Mouse (Mus musculus) liver, adult (tissue): ENCODE results near the gene Ly6g6c.

Experiments
- GATA4 ChIP-seq: IDR thresholded peaks from 2 replicates; pipeline ENCODE4 v1.6.1; 2014; ENCODE audit warnings: mild to moderate bottlenecking, low read length; ENCODE audit not compliant: insufficient replicate concordance

Gene Ly6g6c

GRCm38 (mm10) chr17:35105740-35106389 is 40.7 kb downstream of the Ly6g6c start:
- no peak for TF ChIP-seq GATA4

- no peak for TF ChIP-seq GATA4
These were observed 41.3 kb downstream of the Ly6g6c start for GRCm38 (mm10) chr17:35106522-35106921.

- TF ChIP-seq GATA4, result no peak
These were observed 42.9 kb downstream of the Ly6g6c start, which contains the start of gene Ly6g5c for GRCm38 (mm10) chr17:35108097-35108496. TSS of gene Ly6g5c (plus strand) at chr17:35108279.

GRCm38 (mm10) chr17:35111774-35112173 is 46.6 kb downstream of the Ly6g6c start:
- peak; percentile 48; the same call in 1 of the 2 replicates for TF ChIP-seq GATA4

- TF ChIP-seq GATA4, result no peak
These were observed 50.1 kb downstream of the Ly6g6c start, which contains the start of gene Ly6g5b for GRCm38 (mm10) chr17:35115046-35116019. TSS of gene Ly6g5b (minus strand) at chr17:35115428.
